Mouse (Mus musculus) cerebellum, adult 9-10 months (tissue): ENCODE measurements around the gene Xcl1.

Experiments used
- DNase-seq: peaks from one replicate; pipeline ENCODE4 v3.0.0; 2022

Xcl1 gene

DNA sequence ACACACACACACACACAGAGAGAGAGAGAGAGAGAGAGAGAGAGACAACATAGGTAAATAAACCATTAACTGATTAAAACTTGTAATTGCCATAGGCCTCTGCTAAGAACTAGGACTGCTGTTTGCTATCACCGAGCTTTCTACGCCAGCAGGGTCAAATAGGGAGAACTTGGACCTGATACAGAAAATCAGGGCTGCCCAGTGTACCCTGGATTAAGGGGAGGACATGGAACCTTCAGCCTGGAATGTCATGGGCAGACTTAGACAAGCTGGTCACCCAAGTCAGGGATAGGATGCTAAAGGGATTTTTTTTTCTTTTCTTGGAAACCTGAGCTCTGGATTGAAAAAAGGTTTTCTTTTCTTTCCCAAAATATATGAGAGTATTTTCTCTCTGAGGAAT lies 35.1 kb downstream of the Xcl1 start:
- peak; percentile 20 for DNase-seq

GRCm38 (mm10) chr1:164899506-164899905 lies 35.8 kb downstream of the Xcl1 start:
- no peak for DNase-seq

DNA sequence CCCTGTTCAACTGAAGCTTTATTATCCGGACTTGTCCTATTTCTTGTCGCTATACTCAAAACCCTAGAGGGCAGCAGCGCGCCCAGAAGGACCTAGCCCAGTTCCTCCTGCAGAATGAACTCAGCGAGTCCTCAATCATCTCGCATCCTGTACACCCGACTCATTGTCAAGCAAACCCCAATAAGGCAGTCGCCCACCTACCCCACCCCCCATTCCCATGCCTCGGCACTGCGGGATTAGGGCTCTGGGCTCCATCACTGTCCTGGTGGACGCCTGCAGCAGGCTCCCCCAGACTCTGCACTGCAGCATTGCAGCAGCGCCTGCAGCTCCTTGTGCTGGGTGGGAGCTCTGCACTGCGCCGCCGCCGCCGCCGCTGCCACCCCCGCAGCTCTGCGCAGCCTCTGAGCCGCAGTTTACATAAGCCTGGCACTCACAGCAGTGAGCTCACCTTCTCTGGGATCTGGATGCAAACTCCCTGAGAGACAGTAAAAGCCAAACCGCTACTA lies 36.4 kb downstream of the Xcl1 start:
- DNase-seq, result peak; percentile 94

- no peak for DNase-seq
Observed at GRCm38 (mm10) chr1:164897163-164897817, 38.0 kb downstream of the Xcl1 start.

- DNase-seq, result peak; percentile 63
Observed at GRCm38 (mm10) chr1:164896211-164897145, 38.8 kb downstream of the Xcl1 start.

GRCm38 (mm10) chr1:164895806-164896205 lies 39.5 kb downstream of the Xcl1 start:
- DNase-seq, result no peak

DNA sequence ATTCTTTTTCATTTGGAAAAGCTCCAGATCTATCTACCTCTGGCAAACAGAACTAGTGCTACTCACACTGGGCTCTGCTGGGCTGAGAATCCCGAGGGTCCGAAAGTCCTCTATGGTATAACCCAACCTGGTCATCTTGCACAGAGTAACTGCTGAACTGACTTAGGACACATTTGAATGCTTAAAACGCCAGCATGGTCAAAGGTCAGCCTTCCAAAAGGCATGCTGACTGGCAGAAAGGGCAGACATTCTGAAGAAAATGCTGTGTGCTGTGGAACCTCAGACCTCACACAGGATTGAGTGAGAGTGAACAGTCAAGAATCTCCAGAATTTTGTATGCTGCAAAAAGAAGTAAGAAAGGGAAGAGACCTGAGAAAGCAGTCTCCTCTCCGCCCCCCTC lies 45.0 kb downstream of the Xcl1 start:
- no peak for DNase-seq

GRCm38 (mm10) chr1:164888563-164888962 lies 46.8 kb downstream of the Xcl1 start:
- no peak for DNase-seq

DNA sequence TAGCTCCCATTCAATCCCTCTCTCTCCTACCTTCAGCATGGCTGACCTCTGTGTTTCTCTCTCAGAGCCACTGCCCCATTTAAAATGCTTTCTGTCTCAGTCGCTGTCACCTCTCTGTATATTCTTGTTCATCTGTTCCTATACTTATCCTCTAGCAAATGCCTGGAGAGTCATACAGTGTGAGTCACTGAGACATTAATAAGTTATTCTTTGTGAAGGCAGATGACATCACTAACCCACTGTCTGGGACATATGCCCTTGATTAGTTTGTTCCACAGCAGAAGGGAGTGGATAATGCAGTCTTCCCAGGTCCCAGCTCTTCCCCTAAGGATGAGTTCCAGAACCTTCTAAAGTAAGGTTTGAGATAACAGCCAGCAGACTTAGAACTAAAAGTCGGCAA lies 47.6 kb downstream of the Xcl1 start:
- DNase-seq, result no peak

- DNase-seq, result no peak
Observed at GRCm38 (mm10) chr1:164881891-164882290, 53.4 kb downstream of the Xcl1 start.
